Comparison of ENCODE assay signal across 7 mouse cellular contexts in genomic region chr6:47828950-47829349, GRCm38 (mm10). TPM values are rescaled to one million over a fixed set of nuclear protein-coding genes. Genes with fewer than 3 reads are reported as not detected.
DNase-seq lines count a peak whose midpoint lies in the region; ATAC-seq and TF ChIP-seq lines count a peak whose summit lies in the region.

No protein-coding gene starts in this region.

- H3K27ac ChIP-seq in neural tube, embryonic 11.5 days (ENCODE audit: low read depth, low read length): no peak overlapping the region
- H3K27ac ChIP-seq in embryonic facial prominence, embryonic 13.5 days: no peak overlapping the region
- H3K27ac ChIP-seq in liver, embryonic 15.5 days (replicated peaks): no peak overlapping the region
- H3K27ac ChIP-seq in stomach, postnatal 0 days (replicated peaks): no peak overlapping the region

- intact Hi-C loops in heart, postnatal 14 days (cut with DNase I): no loop called here

- peak overlapping the region; percentile 60; the same call in 1 of the 2 replicates for H3K4me2 ChIP-seq in neural tube, embryonic 11.5 days (ENCODE audit: low read depth)
- peak overlapping the region; percentile 63; the same call in 1 of the 2 replicates for H3K4me2 ChIP-seq in embryonic facial prominence, embryonic 13.5 days
- H3K4me2 ChIP-seq in liver, embryonic 15.5 days: 0 out of 2 replicates have a peak overlapping the region, but pooled peaks have one; percentile 9
- no peak overlapping the region for H3K4me2 ChIP-seq in stomach, postnatal 0 days (replicated peaks; ENCODE audit: low read depth)

- H3K9me3 ChIP-seq in neural tube, embryonic 11.5 days (ENCODE audit: control insufficient read depth, low read length): no peaks in the 10 kb centered on the region
- no peaks in the 10 kb centered on the region for H3K9me3 ChIP-seq in embryonic facial prominence, embryonic 13.5 days
- no peaks in the 10 kb centered on the region for H3K9me3 ChIP-seq in liver, embryonic 15.5 days (replicated peaks)
- no peaks in the 10 kb centered on the region for H3K9me3 ChIP-seq in stomach, postnatal 0 days (ENCODE audit: control insufficient read depth, low read length)

- 41% methylated on average over 1 of the region's 1 CpGs for WGBS in neural tube, embryonic 11.5 days
- 28% methylated on average over 1 of the region's 1 CpGs for WGBS in embryonic facial prominence, embryonic 13.5 days
- 43% methylated on average over 1 of the region's 1 CpGs for WGBS in liver, embryonic 15.5 days (ENCODE audit: insufficient replicate concordance)
- 9% methylated on average over 1 of the region's 1 CpGs for WGBS in stomach, postnatal 0 days

- H3K4me1 ChIP-seq in neural tube, embryonic 11.5 days (ENCODE audit: control insufficient read depth, insufficient read depth, low read length): no peaks in the 10 kb centered on the region
- H3K4me1 ChIP-seq in embryonic facial prominence, embryonic 13.5 days: peaks cover 5% of the 10 kb centered on the region
- H3K4me1 ChIP-seq in liver, embryonic 15.5 days (replicated peaks): peaks cover 22% of the 10 kb centered on the region
- no peaks in the 10 kb centered on the region for H3K4me1 ChIP-seq in stomach, postnatal 0 days (replicated peaks; ENCODE audit: control insufficient read depth, insufficient read depth)

- H3K36me3 ChIP-seq in neural tube, embryonic 11.5 days (ENCODE audit: control insufficient read depth, insufficient read depth, low read length): no peaks in the 10 kb centered on the region
- H3K36me3 ChIP-seq in embryonic facial prominence, embryonic 13.5 days: peaks cover 18% of the 10 kb centered on the region
- H3K36me3 ChIP-seq in liver, embryonic 15.5 days (replicated peaks): no peaks in the 10 kb centered on the region
- no peaks in the 10 kb centered on the region for H3K36me3 ChIP-seq in stomach, postnatal 0 days (ENCODE audit: control insufficient read depth, insufficient read depth, low read length)

- H3K4me3 ChIP-seq in neural tube, embryonic 11.5 days (ENCODE audit: low read depth, low read length): no peak overlapping the region
- peak overlapping the region; percentile 87; the same call in 1 of the 2 replicates for H3K4me3 ChIP-seq in embryonic facial prominence, embryonic 13.5 days
- no peak overlapping the region for H3K4me3 ChIP-seq in liver, embryonic 15.5 days (replicated peaks)
- H3K4me3 ChIP-seq in stomach, postnatal 0 days (ENCODE audit: low read depth, low read length): no peak overlapping the region

- no peak for ATAC-seq in neural tube, embryonic 11.5 days (ENCODE audit: insufficient read depth, low FRiP score, low TSS enrichment)
- ATAC-seq in embryonic facial prominence, embryonic 13.5 days (ENCODE audit: insufficient number of reproducible peaks, insufficient read depth, low FRiP score, low TSS enrichment, low read depth): no peak
- ATAC-seq in liver, embryonic 15.5 days (ENCODE audit: insufficient read depth): no peak
- ATAC-seq in stomach, postnatal 0 days (ENCODE audit: low FRiP score, low TSS enrichment): no peak

- peak; percentile 82 for TF ChIP-seq CTCF in stomach, postnatal 0 days (IDR thresholded peaks at IDR 0.05; ENCODE audit: low read depth)

- no peak for TF ChIP-seq EP300 in stomach, postnatal 0 days (optimal IDR thresholded peaks at IDR 0.05)

- H3K27me3 ChIP-seq in neural tube, embryonic 11.5 days (ENCODE audit: control insufficient read depth, insufficient read depth, low read length): no peaks in the 10 kb centered on the region
- no peaks in the 10 kb centered on the region for H3K27me3 ChIP-seq in embryonic facial prominence, embryonic 13.5 days
- H3K27me3 ChIP-seq in liver, embryonic 15.5 days: no peaks in the 10 kb centered on the region
- H3K27me3 ChIP-seq in stomach, postnatal 0 days (ENCODE audit: control insufficient read depth, insufficient read depth, low read length): no peaks in the 10 kb centered on the region

- DNase-seq in neural tube, embryonic 11.5 days (ENCODE audit: low spot score): no peak
- no peak for DNase-seq in neural tube, embryonic 10.5 days (ENCODE audit: extremely low spot score, low spot score)
- no peak for DNase-seq in stomach, postnatal 0 days (ENCODE audit: low spot score)
- no peak for DNase-seq in cerebellum, postnatal 36 days
- no peak for DNase-seq in heart, postnatal 14 days

- H3K9ac ChIP-seq in neural tube, embryonic 11.5 days (ENCODE audit: low read length): no peak overlapping the region
- H3K9ac ChIP-seq in embryonic facial prominence, embryonic 13.5 days: no peak overlapping the region
- H3K9ac ChIP-seq in liver, embryonic 15.5 days: no peak overlapping the region
- H3K9ac ChIP-seq in stomach, postnatal 0 days (ENCODE audit: low read length): no peak overlapping the region

RNA-seq across cellular contexts. Expression of gene Zfp786, which starts 1.7 kb away (rescaled TPM):
- 5.9 and 6.9 TPM in 2 replicates for polyA plus RNA-seq in neural tube, embryonic 11.5 days (2014; fragmentation: Nextera tagmentation; extraction: Ambion mirVana)
- polyA plus RNA-seq in embryonic facial prominence, embryonic 13.5 days (2015; fragmentation: Nextera tagmentation; extraction: Ambion mirVana): 5.7 and 6.0 TPM in 2 replicates
- polyA plus RNA-seq in liver, embryonic 15.5 days (2015; fragmentation: Nextera tagmentation; extraction: Ambion mirVana): 0.39 and 0.41 TPM in 2 replicates
- 1.0 and 1.1 TPM in 2 replicates for polyA plus RNA-seq in stomach, postnatal 0 days (2015; fragmentation: Nextera tagmentation; extraction: Ambion mirVana)
- under 1 TPM; 0.46 to 0.53 TPM for total RNA-seq in heart, postnatal 14 days (2021)

RNA-seq across cellular contexts. Expression of gene Zfp398, which starts 6.5 kb away (rescaled TPM):
- polyA plus RNA-seq in neural tube, embryonic 11.5 days (2014; fragmentation: Nextera tagmentation; extraction: Ambion mirVana): 9.9 TPM in 2 replicates
- 14.1 and 14.8 TPM in 2 replicates for polyA plus RNA-seq in embryonic facial prominence, embryonic 13.5 days (2015; fragmentation: Nextera tagmentation; extraction: Ambion mirVana)
- polyA plus RNA-seq in liver, embryonic 15.5 days (2015; fragmentation: Nextera tagmentation; extraction: Ambion mirVana): 1.6 and 2.5 TPM in 2 replicates
- 3.8 and 4.0 TPM in 2 replicates for polyA plus RNA-seq in stomach, postnatal 0 days (2015; fragmentation: Nextera tagmentation; extraction: Ambion mirVana)
- total RNA-seq in heart, postnatal 14 days (2021): 1 to 10 TPM; 6.7 to 7.0 TPM

RNA-seq across cellular contexts. Expression of gene Pdia4, which starts 15.7 kb away (rescaled TPM):
- 273 and 304 TPM in 2 replicates for polyA plus RNA-seq in neural tube, embryonic 11.5 days (2014; fragmentation: Nextera tagmentation; extraction: Ambion mirVana)
- polyA plus RNA-seq in embryonic facial prominence, embryonic 13.5 days (2015; fragmentation: Nextera tagmentation; extraction: Ambion mirVana): 274 and 286 TPM in 2 replicates
- 115 and 123 TPM in 2 replicates for polyA plus RNA-seq in liver, embryonic 15.5 days (2015; fragmentation: Nextera tagmentation; extraction: Ambion mirVana)
- 169 and 180 TPM in 2 replicates for polyA plus RNA-seq in stomach, postnatal 0 days (2015; fragmentation: Nextera tagmentation; extraction: Ambion mirVana)
- total RNA-seq in heart, postnatal 14 days (2021): 10 to 100 TPM; 36.5 to 45.0 TPM

RNA-seq across cellular contexts. Expression of gene Zfp282, which starts 48.1 kb away (rescaled TPM):
- 15.5 and 15.6 TPM in 2 replicates for polyA plus RNA-seq in neural tube, embryonic 11.5 days (2014; fragmentation: Nextera tagmentation; extraction: Ambion mirVana)
- 23.1 and 23.4 TPM in 2 replicates for polyA plus RNA-seq in embryonic facial prominence, embryonic 13.5 days (2015; fragmentation: Nextera tagmentation; extraction: Ambion mirVana)
- 2.6 and 3.1 TPM in 2 replicates for polyA plus RNA-seq in liver, embryonic 15.5 days (2015; fragmentation: Nextera tagmentation; extraction: Ambion mirVana)
- 6.8 and 7.5 TPM in 2 replicates for polyA plus RNA-seq in stomach, postnatal 0 days (2015; fragmentation: Nextera tagmentation; extraction: Ambion mirVana)
- 1 to 10 TPM; 8.5 to 9.1 TPM for total RNA-seq in heart, postnatal 14 days (2021)
